Mouse (Mus musculus): ENCODE measurements around the gene Spry1. TPM values are rescaled to one million over a fixed set of nuclear protein-coding genes. Genes with fewer than 3 reads are reported as not detected.

The Spry1 gene
- total and polyA plus RNA-seq, 3 experiments, result 20.7 to 34.6 (median 28.8) TPM

DNA sequence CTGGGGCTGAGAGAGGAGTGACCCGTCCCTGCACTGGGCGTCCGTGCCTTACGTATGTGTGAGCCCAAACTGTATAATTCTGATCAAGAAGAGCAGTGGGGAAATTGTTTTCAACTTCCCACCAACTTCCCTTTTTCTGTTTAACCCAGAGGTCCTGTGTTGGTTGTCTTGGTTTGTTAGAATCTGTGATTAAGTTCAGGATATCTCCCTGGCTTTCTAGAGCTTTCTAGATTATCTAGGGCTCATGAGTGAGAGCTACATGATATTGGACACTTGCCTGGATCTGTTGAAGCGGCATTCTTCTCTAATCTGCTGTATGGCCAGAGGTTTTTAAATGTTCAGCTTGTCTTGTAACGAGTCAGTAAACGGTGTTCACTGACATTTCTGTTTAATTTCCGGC, 53.8 kb downstream of the Spry1 start:
- no peak overlapping the region for H3K27ac ChIP-seq
- DNase-seq, result no peak
- H3K9ac ChIP-seq (ENCODE audit: low read depth, low read length), result no peak overlapping the region
- H3K79me2 ChIP-seq (replicated peaks; ENCODE audit: control insufficient read depth, insufficient read depth, low read length), result no peaks in the 10 kb centered on the region
- no peaks in the 10 kb centered on the region for H3K36me3 ChIP-seq (ENCODE audit: control insufficient read depth, insufficient read depth, low read length)
- no peaks in the 10 kb centered on the region for H3K4me1 ChIP-seq (ENCODE audit: control insufficient read depth, insufficient read depth, low read length)
- H3K4me3 ChIP-seq, result no peak overlapping the region
- intact Hi-C loops (cut with DNase I), result no loop called here
- H3K27me3 ChIP-seq (ENCODE audit: control insufficient read depth, insufficient read depth, low read length), result no peaks in the 10 kb centered on the region
- no peak for TF ChIP-seq EP300 (IDR thresholded peaks at IDR 0.05; ENCODE audit: insufficient read depth, low read depth, low read length)
- 49% methylated on average over 8 of the region's 8 CpGs for WGBS

Other genes starting within 250 kb of the Spry1 start
- gene Spata5, start 220.1 kb upstream of the Spry1 start, total RNA-seq (2021), result 10 to 100 TPM; 12.4 to 13.9 TPM
- gene Spata5, start 220.1 kb upstream of the Spry1 start, polyA plus RNA-seq (2012; rRNA removed), result 2.1 and 4.6 TPM in 2 replicates
- 10 to 100 TPM; 26.6 to 32.1 TPM for gene Nudt6, start 219.7 kb upstream of the Spry1 start, total RNA-seq (2021)
- gene Nudt6, start 219.7 kb upstream of the Spry1 start, polyA plus RNA-seq (2012; rRNA removed), result 34.5 and 37.3 TPM in 2 replicates
- gene Gm5148, start 84.5 kb downstream of the Spry1 start, total RNA-seq (2021), result under 1 TPM in 1 of 2 experiments, not detected in 1; 0.25 TPM
- gene Gm5148, start 84.5 kb downstream of the Spry1 start, polyA plus RNA-seq (2012; rRNA removed), result 0.44 and 0.57 TPM in 2 replicates

All from heart, adult 2 months (tissue).